Mouse (Mus musculus) thymus, adult 2 months (tissue): ENCODE data around the gene Trim11.

ENCODE experiments used
- CTCF ChIP-seq: fragments of 200-500 bp; IDR thresholded peaks from 2 replicates; pipeline ENCODE4 v1.5.1; 2012; ENCODE audit warnings: mild to moderate bottlenecking, control low read depth, low read length, moderate library complexity, borderline replicate concordance; ENCODE audit not compliant: control insufficient read depth, poor library complexity, insufficient read depth; ENCODE audit errors: extremely low read depth
- POLR2A ChIP-seq: fragments of 200-500 bp; IDR thresholded peaks from 2 replicates; pipeline ENCODE4 v1.6.1; 2012; ENCODE audit warnings: mild to moderate bottlenecking, low read length, control low read depth, moderate library complexity; ENCODE audit not compliant: control insufficient read depth, poor library complexity, insufficient read depth; ENCODE audit errors: extremely low read depth

GRCm38 (mm10) chr11:58968551-58968950 lies 9.3 kb upstream of the Trim11 start:
- no peak for TF ChIP-seq CTCF
- TF ChIP-seq POLR2A, result no peak
